Mouse (Mus musculus) urinary bladder, postnatal 14 days (tissue): ENCODE measurements at regions not wholly inside any gene's neighbourhood (a gene's known extent, or its start where the extent isn't known, plus 50 kb on each side); places are given as distances from the start of the nearest gene placed in this dataset.
A peak's percentile ranks its signal among the peaks of the same experiment; 100 is the strongest.

Experiments used
- DNase-seq: peaks from one replicate; pipeline ENCODE4 v3.0.0; 2021; ENCODE audit warnings: low spot score

GRCm38 (mm10) chr9:46736232-46736631 lies 262.3 kb upstream of the Gm4791 start:
- DNase-seq, result no peak

GRCm38 (mm10) chr9:46735664-46736067 lies 262.9 kb upstream of the Gm4791 start:
- DNase-seq, result peak; percentile 82

GRCm38 (mm10) chr9:46728465-46728864 lies 270.1 kb upstream of the Gm4791 start:
- DNase-seq, result no peak

GRCm38 (mm10) chr9:46724231-46724630 lies 274.3 kb upstream of the Gm4791 start:
- DNase-seq, result no peak

- DNase-seq, result no peak
These were observed 285.1 kb upstream of the Gm4791 start for GRCm38 (mm10) chr9:46713415-46713814.

- DNase-seq, result no peak
These were observed 294.2 kb upstream of the Gm4791 start for GRCm38 (mm10) chr9:46704151-46704905.

GRCm38 (mm10) chr9:46703674-46704073 lies 294.9 kb upstream of the Gm4791 start:
- DNase-seq, result no peak

- no peak for DNase-seq
These were observed 295.5 kb upstream of the Gm4791 start for GRCm38 (mm10) chr9:46702901-46703636.

- DNase-seq, result no peak
These were observed 296.3 kb upstream of the Gm4791 start for GRCm38 (mm10) chr9:46702053-46702900.

- DNase-seq, result no peak
These were observed 302.4 kb upstream of the Gm4791 start for GRCm38 (mm10) chr9:46696171-46696570.

- no peak for DNase-seq
These were observed 309.2 kb upstream of the Gm4791 start for GRCm38 (mm10) chr9:46689331-46689730.

GRCm38 (mm10) chr9:46684113-46684850 lies 314.3 kb upstream of the Gm4791 start:
- DNase-seq, result no peak

GRCm38 (mm10) chr9:46672050-46672449 lies 326.5 kb upstream of the Gm4791 start:
- DNase-seq, result no peak

- no peak for DNase-seq
These were observed 334.6 kb upstream of the 4931429L15Rik start for GRCm38 (mm10) chr9:46654422-46654821.

- no peak for DNase-seq
These were observed 327.6 kb upstream of the 4931429L15Rik start for GRCm38 (mm10) chr9:46647238-46647922.

- no peak for DNase-seq
These were observed 325.7 kb upstream of the 4931429L15Rik start for GRCm38 (mm10) chr9:46645469-46645884.

- DNase-seq, result no peak
These were observed 323.8 kb upstream of the 4931429L15Rik start for GRCm38 (mm10) chr9:46643551-46643950.

GRCm38 (mm10) chr9:46642696-46643095 lies 322.9 kb upstream of the 4931429L15Rik start:
- peak; percentile 41 for DNase-seq

GRCm38 (mm10) chr9:46636261-46637010 lies 316.6 kb upstream of the 4931429L15Rik start:
- no peak for DNase-seq

- DNase-seq, result no peak
These were observed 314.2 kb upstream of the 4931429L15Rik start for GRCm38 (mm10) chr9:46633952-46634351.
